Mouse (Mus musculus) brain, embryonic 14.5 days (tissue): ENCODE measurements around the gene Haspin.

Experiments
- CTCF ChIP-seq: fragments of 200-500 bp; IDR thresholded peaks from 2 replicates; pipeline ENCODE4 v1.5.1; 2012; ENCODE audit warnings: inconsistent platforms, mild to moderate bottlenecking, moderate library complexity, borderline replicate concordance; ENCODE audit not compliant: insufficient read depth, insufficient read length; ENCODE audit errors: extremely low read depth
- POLR2A ChIP-seq: fragments of 200-500 bp; IDR thresholded peaks from 2 replicates; pipeline ENCODE4 v1.6.1; 2012; ENCODE audit warnings: mild to moderate bottlenecking, inconsistent platforms, borderline replicate concordance; ENCODE audit not compliant: poor library complexity, insufficient read depth, insufficient read length, severe bottlenecking; ENCODE audit errors: extremely low read depth

- TF ChIP-seq POLR2A (no peak), CTCF (no peak)
Measured at GRCm38 (mm10) chr11:73105246-73105645, 32.8 kb downstream of the Haspin start.
